Mouse (Mus musculus) c-Kit-positive CD71-positive TER-119-positive erythroid progenitor cells, embryonic 14.5 days (primary cell): Measurements from ENCODE around the gene Col28a1.

Experiments
- DNase-seq: peaks from one replicate; pipeline ENCODE4 v3.0.0-alpha.2; 2013; ENCODE audit warnings: low spot score

Gene Col28a1

GRCm38 (mm10) chr6:8023527-8023926, 168.9 kb downstream of the Col28a1 start:
- DNase-seq: no peak

GRCm38 (mm10) chr6:7994736-7995135, 197.7 kb downstream of the Col28a1 start:
- no peak for DNase-seq

- DNase-seq: peak; percentile 37
Observed at GRCm38 (mm10) chr6:7983646-7983979, 208.8 kb downstream of the Col28a1 start.

GRCm38 (mm10) chr6:7982958-7983645, 209.3 kb downstream of the Col28a1 start:
- DNase-seq: peak; percentile 9

GRCm38 (mm10) chr6:7971020-7971760, 221.2 kb downstream of the Col28a1 start:
- DNase-seq: no peak

GRCm38 (mm10) chr6:7969376-7969775, 223.0 kb downstream of the Col28a1 start:
- no peak for DNase-seq

- no peak for DNase-seq
Observed at GRCm38 (mm10) chr6:7965833-7966522, 226.4 kb downstream of the Col28a1 start.

DNA sequence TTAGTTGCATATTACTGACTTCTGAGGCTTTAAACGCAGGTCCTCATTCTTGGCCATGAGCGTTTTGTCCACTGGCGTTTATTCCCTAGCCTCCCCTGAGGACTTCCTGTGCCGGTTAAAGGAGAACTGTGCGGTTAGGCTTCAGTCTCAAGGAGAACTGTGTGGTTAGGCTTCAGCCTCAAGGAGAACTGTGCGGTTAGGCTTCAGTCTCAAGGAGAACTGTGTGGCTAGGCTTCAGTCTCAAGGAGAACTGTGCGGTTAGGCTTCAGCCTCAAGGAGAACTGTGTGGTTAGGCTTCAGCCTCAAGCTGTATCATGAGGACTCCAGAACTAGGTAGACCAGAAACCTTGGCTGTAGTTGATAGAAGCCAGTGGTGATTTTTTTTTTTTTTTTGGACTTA, 229.7 kb downstream of the Col28a1 start:
- DNase-seq: no peak

- DNase-seq: no peak
Observed at GRCm38 (mm10) chr6:7952208-7952607, 240.2 kb downstream of the Col28a1 start.

DNA sequence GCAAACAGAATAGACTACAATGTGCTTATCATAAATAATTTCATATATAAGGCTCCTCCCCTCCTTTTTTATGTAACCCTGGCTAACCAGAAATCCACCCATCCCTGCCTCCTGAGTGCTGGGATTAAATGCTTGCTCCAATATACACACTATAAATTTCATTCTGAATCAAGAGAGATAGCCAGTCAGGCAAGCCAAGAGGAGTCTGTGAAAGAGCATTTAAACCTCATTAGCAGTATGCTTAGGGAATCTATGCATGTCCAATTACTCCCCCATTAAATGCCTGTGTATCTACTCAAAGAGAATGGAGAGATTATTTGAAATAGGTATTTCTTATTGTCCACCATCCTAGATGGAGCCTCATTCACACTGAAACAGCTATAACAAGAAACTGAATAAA, 240.6 kb downstream of the Col28a1 start:
- DNase-seq: no peak
